Mouse (Mus musculus): ENCODE data around the gene Nhsl1. TPM values are rescaled to one million over a fixed set of nuclear protein-coding genes. Genes with fewer than 3 reads are reported as not detected.

Nhsl1 gene
- total RNA-seq (2021): 10 to 100 TPM; 23.7 to 28.9 TPM
- long read RNA-seq, experiment 1, full-length matches to known transcripts: 3 of 31 reads
- long read RNA-seq, experiment 1, partial matches to known transcripts: 22 of 31 reads
- long read RNA-seq, experiment 1, other reads (novel, unspliced or antisense): 6 of 31 reads
- long read RNA-seq, experiment 2, full-length matches to known transcripts: 4 of 25 reads
- long read RNA-seq, experiment 2, partial matches to known transcripts: 16 of 25 reads
- long read RNA-seq, experiment 2, other reads (novel, unspliced or antisense): 5 of 25 reads

DNA sequence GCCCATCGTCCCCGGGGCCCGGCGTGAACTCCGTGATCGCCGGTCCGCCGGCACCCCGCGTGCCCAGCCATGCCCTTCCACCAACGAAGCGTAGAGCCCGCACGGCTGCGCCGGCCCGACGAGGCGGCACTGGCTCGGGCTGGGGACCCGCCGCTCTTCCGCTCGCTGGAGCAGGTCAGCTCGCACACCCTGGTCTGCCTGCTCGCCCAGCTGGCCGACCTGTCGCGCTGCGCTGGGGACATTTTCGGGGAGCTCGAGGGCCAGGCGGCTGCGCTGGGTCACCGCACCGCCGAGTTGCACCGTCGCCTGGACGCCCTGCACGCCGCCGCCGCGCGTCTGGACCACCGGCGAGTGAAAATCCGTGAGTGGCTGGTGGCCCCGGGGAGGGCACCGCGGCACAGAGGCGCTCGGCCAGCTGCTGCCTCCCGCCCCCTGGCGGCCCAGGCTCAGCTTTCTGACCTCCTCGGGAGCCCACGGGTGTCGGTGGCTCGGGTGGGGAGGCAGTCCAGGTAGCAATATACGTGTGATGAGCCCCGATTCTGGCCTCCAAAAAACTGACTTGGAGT, at the start of gene Nhsl1:
TSS of gene Nhsl1 (plus strand) at position 70 of the 566 bp plus-strand sequence.
- intact Hi-C loops (cut with DNase I): loop anchor here (2.0 to 5.0 kb wide), 2 partner anchors 70 to 72 kb away; no protein-coding TSS in a partner anchor
- DNase-seq (ENCODE audit: extremely low spot score in 1 of 2, low spot score in 2 of 2): peak; percentile 26 to 37
- H3K27ac ChIP-seq: peak within 1 kb of the TSS; percentile 42
- peak within 1 kb of the TSS; percentile 57 for H3K4me3 ChIP-seq
- TF ChIP-seq CTCF (IDR thresholded peaks at IDR 0.05): peak; percentile 60

DNA sequence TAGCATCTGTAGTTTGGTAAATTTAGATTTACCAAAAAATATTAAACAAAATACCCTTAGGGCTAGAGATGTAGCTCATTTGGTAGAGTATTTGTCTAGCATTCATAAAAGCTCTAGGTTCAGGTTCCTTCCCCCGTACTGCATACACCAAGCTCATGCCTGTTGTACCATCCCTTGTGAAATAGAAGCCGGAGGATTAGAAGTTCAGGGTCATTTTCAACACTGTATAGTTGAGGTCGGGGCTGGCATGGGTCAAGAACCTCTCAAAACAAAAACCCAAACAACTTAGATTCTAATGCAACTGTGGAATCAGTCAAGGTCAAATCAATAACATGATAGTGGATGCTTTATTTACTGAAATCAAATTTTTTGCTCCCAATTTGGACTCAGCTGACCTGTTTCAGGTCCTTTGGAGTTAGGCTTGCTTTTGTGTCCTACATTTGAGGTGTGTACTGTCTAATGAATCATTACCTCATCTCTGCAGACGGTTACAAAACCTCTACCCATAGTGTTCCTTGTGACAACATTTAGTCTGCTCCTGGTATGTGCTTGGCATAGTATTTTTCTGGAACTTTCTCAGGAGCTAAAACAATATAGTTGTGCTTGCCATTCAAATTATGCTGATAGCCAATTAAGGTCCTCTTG, 42.6 kb upstream of the Nhsl1 start:
- TF ChIP-seq CTCF (IDR thresholded peaks at IDR 0.05): no peak
- Histone ChIP-seq H3K4me3 (no peak overlapping the region), H3K27ac (no peak overlapping the region)
- intact Hi-C loops (cut with DNase I): no loop called here
- no peak for DNase-seq (ENCODE audit: extremely low spot score in 1 of 2, low spot score in 2 of 2)

DNA sequence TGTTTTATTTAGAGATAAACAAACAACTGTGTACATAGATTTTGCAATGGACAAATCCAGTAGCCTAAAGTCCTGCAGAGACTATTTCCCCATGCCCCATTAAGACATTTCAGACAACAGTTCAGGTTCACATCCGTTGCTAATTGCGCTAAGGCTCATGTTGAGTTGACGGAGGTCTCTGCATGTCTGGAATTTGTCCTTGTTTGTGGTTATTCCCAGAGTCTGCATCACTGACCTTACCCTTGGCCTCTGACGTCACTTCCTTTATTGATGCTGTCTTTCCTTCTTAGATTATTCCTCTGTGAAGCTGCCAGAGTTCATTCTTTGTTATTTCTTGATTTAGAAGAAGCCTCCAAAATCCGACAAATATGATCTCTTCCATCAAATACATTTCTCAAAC, 34.8 kb upstream of the Nhsl1 start:
- no peak for TF ChIP-seq CTCF (IDR thresholded peaks at IDR 0.05)
- H3K27ac ChIP-seq: no peak overlapping the region
- intact Hi-C loops (cut with DNase I): no loop called here
- no peak overlapping the region for H3K4me3 ChIP-seq
- no peak for DNase-seq (ENCODE audit: extremely low spot score in 1 of 2, low spot score in 2 of 2)

DNA sequence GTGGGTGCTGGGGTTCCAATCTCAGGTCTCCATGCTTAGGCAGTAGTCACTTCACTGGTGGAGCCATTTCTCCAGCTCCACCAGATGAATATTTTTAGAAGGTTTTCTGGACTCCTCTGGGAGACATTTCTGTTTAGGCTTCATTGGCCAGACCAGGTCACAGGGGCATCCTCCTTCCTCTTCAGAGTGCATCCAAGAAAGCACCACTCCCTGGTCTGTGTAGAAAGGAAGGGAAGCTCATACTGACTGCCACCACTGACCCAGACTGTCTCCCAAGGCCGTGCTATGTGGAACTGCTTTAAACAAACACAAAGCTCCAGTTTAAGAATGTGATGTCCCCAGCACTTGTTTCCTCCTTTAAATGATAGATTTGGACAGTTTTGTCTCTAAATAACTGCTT, 29.3 kb upstream of the Nhsl1 start:
- intact Hi-C loops (cut with DNase I): no loop called here
- Histone ChIP-seq H3K4me3 (no peak overlapping the region), H3K27ac (no peak overlapping the region)
- DNase-seq (ENCODE audit: extremely low spot score in 1 of 2, low spot score in 2 of 2): no peak
- no peak for TF ChIP-seq CTCF (IDR thresholded peaks at IDR 0.05)

DNA sequence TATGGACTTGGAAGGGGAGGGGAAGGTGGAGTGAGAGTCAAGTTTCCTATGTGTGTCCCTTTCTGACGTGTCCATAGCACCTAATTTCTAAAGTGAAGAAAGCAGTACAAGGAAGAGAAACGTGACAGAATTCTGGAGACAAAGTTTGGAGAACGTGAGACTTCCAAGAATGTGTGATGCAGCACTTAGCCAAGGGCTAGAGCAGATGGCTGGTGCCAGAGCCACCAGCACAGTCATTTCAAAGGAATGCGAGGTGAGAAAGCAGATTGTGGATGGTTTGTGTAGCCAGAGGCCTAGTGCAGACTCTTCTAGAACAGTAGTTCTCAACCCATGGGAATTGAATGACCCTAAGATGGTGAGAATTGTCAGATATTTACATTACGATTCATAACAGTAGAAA, 13.7 kb upstream of the Nhsl1 start:
- DNase-seq (ENCODE audit: extremely low spot score in 1 of 2, low spot score in 2 of 2): no peak
- Histone ChIP-seq H3K4me3 (no peak overlapping the region), H3K27ac (no peak overlapping the region)
- TF ChIP-seq CTCF (IDR thresholded peaks at IDR 0.05): no peak
- intact Hi-C loops (cut with DNase I): no loop called here

DNA sequence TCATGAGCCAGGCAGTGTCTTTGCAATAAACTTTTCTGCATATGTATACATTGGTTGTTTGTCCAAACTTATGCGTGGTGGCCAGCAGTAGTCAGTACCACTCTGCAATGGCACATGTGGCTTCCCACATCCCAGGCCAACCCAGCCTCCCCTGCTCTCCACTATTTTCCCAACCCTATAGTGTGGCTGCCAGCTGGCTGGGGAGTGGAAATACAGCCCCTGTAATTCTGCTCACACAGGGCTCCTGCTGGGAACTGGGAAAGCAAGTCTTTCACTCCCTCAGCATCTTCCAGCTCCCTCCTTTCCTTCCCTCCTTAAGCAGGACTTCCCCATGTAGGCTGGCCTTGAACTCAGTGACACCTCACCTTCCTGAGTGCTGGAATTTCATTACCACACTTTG, 3.7 kb upstream of the Nhsl1 start:
- Histone ChIP-seq H3K4me3 (no peak overlapping the region), H3K27ac (no peak overlapping the region)
- intact Hi-C loops (cut with DNase I): loop anchor here (5.0 kb wide), 1 partner anchor 68 kb away; no protein-coding TSS in a partner anchor
- no peak for TF ChIP-seq CTCF (IDR thresholded peaks at IDR 0.05)
- no peak for DNase-seq (ENCODE audit: extremely low spot score in 1 of 2, low spot score in 2 of 2)

DNA sequence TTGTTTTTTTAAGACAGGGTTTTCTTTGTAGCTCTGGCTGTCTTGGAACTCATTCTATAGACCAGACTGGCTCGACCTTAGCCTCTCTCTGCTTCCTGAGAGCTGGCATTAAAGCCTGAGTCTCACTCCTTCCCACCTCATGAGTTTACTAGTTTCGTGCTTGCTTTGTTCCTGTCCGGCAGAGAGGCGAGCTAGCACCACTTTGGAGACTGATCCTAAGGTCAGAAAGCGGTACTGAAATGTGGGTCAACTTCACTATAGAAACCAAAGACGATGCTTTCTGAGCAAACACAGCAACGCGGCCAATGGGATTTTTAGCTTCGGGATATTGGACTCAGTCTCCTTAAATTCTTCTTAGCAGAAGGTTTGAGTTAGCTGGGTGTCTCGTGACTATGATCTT, 1.3 kb upstream of the Nhsl1 start:
- Histone ChIP-seq H3K27ac (no peak overlapping the region), H3K4me3 (no peak overlapping the region)
- no peak for DNase-seq (ENCODE audit: extremely low spot score in 1 of 2, low spot score in 2 of 2)
- TF ChIP-seq CTCF (IDR thresholded peaks at IDR 0.05): no peak
- intact Hi-C loops (cut with DNase I): loop anchor here (5.0 kb wide), 1 partner anchor 70 kb away; no protein-coding TSS in a partner anchor

DNA sequence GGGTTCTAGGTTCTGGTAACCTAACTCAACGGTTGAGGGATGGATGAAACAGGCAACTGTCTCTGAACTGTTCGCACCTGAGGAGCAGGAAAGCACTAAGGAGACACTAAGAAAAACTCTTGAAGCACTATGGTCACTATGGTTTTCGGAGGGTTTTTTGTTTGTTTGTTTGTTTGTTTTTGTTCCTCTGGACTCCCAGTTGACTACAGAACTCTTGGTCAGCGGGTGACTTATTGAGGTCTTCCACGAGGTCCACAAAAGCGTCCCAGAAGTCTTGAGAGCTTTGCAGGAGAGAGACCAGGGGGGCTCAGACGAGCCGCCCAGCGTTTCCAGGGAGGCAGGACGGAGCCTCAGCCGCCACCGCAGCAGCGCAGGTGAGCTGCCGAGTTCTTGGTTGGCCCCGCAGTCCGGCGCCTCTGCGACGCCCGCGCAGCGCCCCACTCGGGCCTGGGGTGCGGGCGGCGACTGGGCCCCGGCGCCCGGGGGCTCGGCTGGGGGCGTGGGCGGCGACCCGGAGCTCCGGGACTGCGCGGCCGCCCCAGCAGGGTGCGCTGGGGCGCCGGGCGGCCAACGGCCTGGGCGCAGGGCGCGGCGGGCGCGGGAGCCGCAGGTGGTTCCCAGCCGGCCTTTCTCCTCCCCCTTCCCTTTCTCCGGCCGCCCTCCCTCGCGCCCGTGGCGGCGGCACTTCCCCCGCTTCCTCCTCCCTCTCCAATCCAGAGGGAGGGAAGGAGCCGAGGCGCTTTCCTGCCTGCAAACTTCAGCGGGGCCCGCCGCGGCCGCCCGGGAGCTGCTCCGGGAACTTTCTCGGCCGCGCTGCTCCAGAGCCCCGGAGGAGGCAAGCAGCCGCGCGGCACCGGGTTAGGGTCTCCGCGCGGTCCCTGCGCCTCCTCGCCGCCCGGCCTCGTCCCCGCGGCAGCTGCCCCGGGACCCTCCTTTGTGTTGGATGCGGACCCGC, 547 bp upstream of the Nhsl1 start:
- intact Hi-C loops (cut with DNase I): loop anchor here (2.0 to 5.0 kb wide), 2 partner anchors 71 kb away; no protein-coding TSS in a partner anchor
- Histone ChIP-seq H3K4me3 (peak overlapping the region; percentile 57), H3K27ac (peak overlapping the region; percentile 42)
- no peak; the same call in 1 of the 2 replicates for TF ChIP-seq CTCF (IDR thresholded peaks at IDR 0.05)
- peak; percentile 48 to 57 for DNase-seq (ENCODE audit: extremely low spot score in 1 of 2, low spot score in 2 of 2)

DNA sequence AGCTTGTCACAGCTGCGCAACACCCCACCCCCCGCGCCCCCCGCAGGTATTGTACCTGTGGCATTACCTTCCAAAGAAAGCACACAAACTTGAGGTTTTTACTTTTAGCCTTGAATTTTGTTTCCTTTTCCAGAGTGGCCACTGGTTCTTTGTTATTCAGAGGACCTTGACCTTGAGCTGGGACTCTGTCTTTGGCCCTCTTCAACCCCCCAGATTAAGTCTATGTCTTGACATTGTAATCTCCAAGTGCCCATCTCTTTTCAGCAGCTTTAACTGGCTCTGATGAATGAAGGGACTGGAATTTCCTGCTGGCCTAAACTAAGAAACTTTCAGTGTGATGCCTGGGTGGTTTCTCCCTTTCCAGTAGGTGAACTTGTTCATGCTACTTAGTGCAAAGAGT, 906 bp downstream of the Nhsl1 start:
- Histone ChIP-seq H3K4me3 (no peak overlapping the region; the same call in none of the 2 replicates), H3K27ac (no peak overlapping the region; the same call in 1 of the 2 replicates)
- TF ChIP-seq CTCF (IDR thresholded peaks at IDR 0.05): no peak
- DNase-seq (ENCODE audit: extremely low spot score in 1 of 2, low spot score in 2 of 2): no peak
- intact Hi-C loops (cut with DNase I): loop anchor here (2.0 to 5.0 kb wide), 2 partner anchors 69 to 72 kb away; no protein-coding TSS in a partner anchor

DNA sequence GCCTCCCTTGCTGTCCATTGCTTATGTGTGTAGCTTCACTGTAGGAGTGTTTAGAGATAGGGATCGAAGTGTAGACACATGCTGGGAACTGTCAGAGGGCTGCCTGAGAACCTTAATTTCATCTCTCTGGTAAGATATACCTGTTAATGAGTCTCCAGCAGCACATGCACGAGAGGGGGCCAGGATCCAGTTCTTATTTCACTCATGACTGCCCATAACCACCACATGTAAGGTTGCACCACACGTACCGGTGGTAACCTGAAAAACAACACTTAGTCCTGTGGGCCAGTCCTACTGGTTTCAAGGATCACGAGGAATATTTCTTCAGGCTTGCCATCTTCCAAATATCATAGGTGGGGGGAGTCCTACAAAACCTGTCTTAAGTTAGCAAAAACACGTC, 3.1 kb downstream of the Nhsl1 start:
- Histone ChIP-seq H3K27ac (no peak overlapping the region), H3K4me3 (no peak overlapping the region)
- no peak for DNase-seq (ENCODE audit: extremely low spot score in 1 of 2, low spot score in 2 of 2)
- TF ChIP-seq CTCF (IDR thresholded peaks at IDR 0.05): no peak
- intact Hi-C loops (cut with DNase I): no loop called here

DNA sequence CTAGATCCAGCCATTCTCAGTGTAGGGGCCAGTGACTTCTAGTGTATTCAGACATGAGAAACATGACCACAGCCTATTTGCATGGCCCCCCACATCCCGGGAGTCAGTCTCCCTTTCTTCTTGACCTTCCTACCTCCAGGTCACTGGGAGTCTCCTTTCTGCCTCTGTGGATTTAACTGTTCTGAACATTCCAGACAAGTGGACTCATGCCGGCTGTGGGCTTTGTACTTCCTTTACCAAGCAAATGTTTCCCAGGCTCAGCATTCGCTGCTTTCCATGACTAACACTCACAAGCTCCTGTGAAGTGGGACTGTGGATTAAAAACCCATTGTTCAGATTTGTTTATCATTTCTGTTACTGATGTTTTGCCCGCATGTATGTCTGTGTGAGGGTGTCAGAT, 4.9 kb downstream of the Nhsl1 start:
- no peak for TF ChIP-seq CTCF (IDR thresholded peaks at IDR 0.05)
- intact Hi-C loops (cut with DNase I): no loop called here
- Histone ChIP-seq H3K4me3 (no peak overlapping the region), H3K27ac (no peak overlapping the region)
- DNase-seq (ENCODE audit: extremely low spot score in 1 of 2, low spot score in 2 of 2): no peak
